ENCODE assay signal across 9 mouse cellular contexts in the genomic region with DNA sequence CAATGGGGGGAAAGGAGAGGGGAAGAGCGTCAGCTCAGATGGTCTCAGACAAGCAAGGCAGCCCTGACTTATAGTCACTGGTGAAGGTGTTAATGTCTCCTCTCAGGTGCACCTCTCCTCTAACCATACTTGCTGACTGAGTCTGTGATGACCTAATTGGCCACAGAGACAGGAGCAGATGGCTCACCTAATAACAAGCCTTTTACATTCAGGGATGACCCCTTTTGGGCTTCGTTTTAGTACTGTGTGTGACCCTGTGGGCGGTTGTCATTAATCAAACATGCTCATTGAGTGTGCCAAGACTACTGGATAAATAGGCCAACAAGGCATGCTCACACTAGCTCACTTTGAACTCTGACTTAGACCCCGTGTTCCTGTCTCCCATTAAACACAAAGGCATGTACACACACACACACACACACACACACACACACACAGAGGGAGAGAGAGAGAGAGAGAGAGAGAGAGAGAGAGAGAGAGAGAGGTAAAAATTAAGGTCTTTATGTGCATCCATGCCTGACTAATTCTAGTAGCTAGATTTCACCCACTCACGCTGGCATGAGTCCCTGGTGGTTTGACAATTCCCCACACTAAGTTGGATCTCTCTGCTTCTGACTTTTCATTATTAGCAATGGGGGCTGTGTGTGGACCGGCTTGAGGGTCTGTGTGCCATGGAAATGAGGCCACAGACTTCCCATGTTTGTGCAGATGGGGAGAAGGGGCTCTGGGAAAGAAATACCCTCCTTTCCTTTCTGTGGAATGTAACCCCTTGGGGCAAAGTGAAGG.
DNase-seq lines count a peak whose midpoint lies in the region; ATAC-seq and TF ChIP-seq lines count a peak whose summit lies in the region.
"Had no signal": no experiment of that assay in that cellular context is flagged by ENCODE, and none has a peak within 500 bp of the region (broad histone marks: within the 10 kb centered on the region; RNA-seq: fewer than 3 reads in every experiment).

No protein-coding gene starts in this region.

- no peak overlapping the region for H3K9ac ChIP-seq in hindbrain, embryonic 14.5 days

- H3K27ac ChIP-seq in hindbrain, embryonic 10.5 days = peak overlapping the region; percentile 35
- no peak overlapping the region for H3K27ac ChIP-seq in hindbrain, embryonic 14.5 days
- no peak overlapping the region for H3K27ac ChIP-seq in thymus, adult 2 months (ENCODE audit: control insufficient read depth, insufficient read depth, low read length)

- H3K9me3 ChIP-seq in hindbrain, embryonic 10.5 days = no peaks in the 10 kb centered on the region
- H3K9me3 ChIP-seq in hindbrain, embryonic 14.5 days (ENCODE audit: control insufficient read depth, low read length) = no peaks in the 10 kb centered on the region

- H3K4me2 ChIP-seq in hindbrain, embryonic 14.5 days (replicated peaks) = no peak overlapping the region

- WGBS in hindbrain, embryonic 10.5 days = 76% methylated on average over 6 of the region's 6 CpGs
- 50% methylated on average over 6 of the region's 6 CpGs for WGBS in hindbrain, embryonic 14.5 days
- WGBS in thymus, adult 2 months = 88% methylated on average over 6 of the region's 6 CpGs

- peaks cover 26% of the 10 kb centered on the region for H3K4me1 ChIP-seq in hindbrain, embryonic 10.5 days (replicated peaks)
- H3K4me1 ChIP-seq in hindbrain, embryonic 14.5 days (replicated peaks; ENCODE audit: control insufficient read depth, insufficient read depth, low read length) = 0 out of 2 replicates have a peak, but pooled peaks cover 5% of the 10 kb centered on the region
- no peaks in the 10 kb centered on the region for H3K4me1 ChIP-seq in thymus, adult 2 months (replicated peaks; ENCODE audit: control insufficient read depth, insufficient read depth, low read length)

- no peak for DNase-seq in hindbrain, embryonic 10.5 days (ENCODE audit: low spot score)
- DNase-seq in hindbrain, embryonic 14.5 days (ENCODE audit: low spot score) = no peak
- DNase-seq in brain, adult 2 months (ENCODE audit: low read depth, low spot score) = peak; percentile 91
- DNase-seq in cerebellum, postnatal 10 days = peak; percentile 59 to 65
- DNase-seq in layer of hippocampus, adult 9-11 months = peak; percentile 60
- no peak for DNase-seq in thymus, adult 2 months
- no peak for DNase-seq in thymus, postnatal 10 days (ENCODE audit: low spot score in 2 of 2)
- DNase-seq in adrenal gland, adult 18-20 months (ENCODE audit: low spot score in 2 of 2) = no peak
- DNase-seq: gastrocnemius, postnatal 10 days had no signal

- no peak for TF ChIP-seq POLR2A in thymus, adult 2 months (IDR thresholded peaks at IDR 0.05; ENCODE audit: control insufficient read depth, extremely low read depth, insufficient read depth, low read length, poor library complexity)

- no peak for ATAC-seq in hindbrain, embryonic 14.5 days (ENCODE audit: low FRiP score)

- H3K4me3 ChIP-seq in hindbrain, embryonic 10.5 days = no peak overlapping the region
- no peak overlapping the region for H3K4me3 ChIP-seq in hindbrain, embryonic 14.5 days (replicated peaks; ENCODE audit: low read length)
- H3K4me3 ChIP-seq in thymus, adult 2 months (ENCODE audit: control insufficient read depth, insufficient read depth, low read length) = no peak overlapping the region

- TF ChIP-seq CTCF in thymus, adult 2 months (IDR thresholded peaks at IDR 0.05; ENCODE audit: borderline replicate concordance, control insufficient read depth, extremely low read depth, insufficient read depth, low read length, poor library complexity) = no peak

- peaks cover 3% of the 10 kb centered on the region; the same call in 1 of the 2 replicates for H3K27me3 ChIP-seq in hindbrain, embryonic 10.5 days (ENCODE audit: insufficient read depth, poor library complexity, severe bottlenecking)
- no peaks in the 10 kb centered on the region for H3K27me3 ChIP-seq in hindbrain, embryonic 14.5 days (ENCODE audit: control insufficient read depth, insufficient read depth, low read length)
- no peaks in the 10 kb centered on the region for H3K27me3 ChIP-seq in thymus, adult 2 months (ENCODE audit: control insufficient read depth, insufficient read depth, low read length)

- H3K36me3 ChIP-seq in hindbrain, embryonic 10.5 days = no peaks in the 10 kb centered on the region
- no peaks in the 10 kb centered on the region for H3K36me3 ChIP-seq in hindbrain, embryonic 14.5 days (replicated peaks; ENCODE audit: control insufficient read depth, insufficient read depth)
- no peaks in the 10 kb centered on the region for H3K36me3 ChIP-seq in thymus, adult 2 months (ENCODE audit: control insufficient read depth, insufficient read depth, low read length)

Comparison
In these comparisons a context has a peak if more than half of its experiments do, and no peak if none do; other contexts are left out.
1. DNase-seq: peak in brain, adult 2 months (single experiment), cerebellum, postnatal 10 days (2 of 2) and layer of hippocampus, adult 9-11 months (single experiment); none in hindbrain, embryonic 10.5 days (single experiment), hindbrain, embryonic 14.5 days (single experiment), thymus, adult 2 months (single experiment), thymus, postnatal 10 days (0 of 2) and adrenal gland, adult 18-20 months (0 of 2).